Comparison of ENCODE assay signal across 8 mouse cellular contexts in genomic region chr7:79194560-79195413, GRCm38 (mm10). TPM values are rescaled to one million over a fixed set of nuclear protein-coding genes. Genes with fewer than 3 reads are reported as not detected.
DNase-seq lines count a peak whose midpoint lies in the region; ATAC-seq and TF ChIP-seq lines count a peak whose summit lies in the region.

No protein-coding gene starts in this region.

- no peak overlapping the region for H3K27ac ChIP-seq in embryonic facial prominence, embryonic 14.5 days (replicated peaks; ENCODE audit: low read depth, low read length)
- H3K27ac ChIP-seq in embryonic facial prominence, embryonic 10.5 days (replicated peaks): no peak overlapping the region
- H3K27ac ChIP-seq in ES-E14 (ENCODE audit: insufficient read depth, low read depth, low read length, poor library complexity, severe bottlenecking): no peak overlapping the region
- H3K27ac ChIP-seq in forebrain, embryonic 16.5 days (ENCODE audit: low read length): peak overlapping the region; percentile 61

- no peaks in the 10 kb centered on the region for H3K4me1 ChIP-seq in embryonic facial prominence, embryonic 14.5 days (ENCODE audit: control insufficient read depth, insufficient read depth, low read length)
- H3K4me1 ChIP-seq in embryonic facial prominence, embryonic 10.5 days: peaks cover 28% of the 10 kb centered on the region
- H3K4me1 ChIP-seq in ES-E14 (ENCODE audit: control insufficient read depth in 2 of 2, insufficient read depth in 2 of 2, low read length in 2 of 2, poor library complexity in 1 of 2): peaks cover 2 to 8% of the 10 kb centered on the region in 2 experiments
- peaks cover 11% of the 10 kb centered on the region for H3K4me1 ChIP-seq in forebrain, embryonic 16.5 days (replicated peaks; ENCODE audit: control insufficient read depth, insufficient read depth, low read length)

- no peak overlapping the region for H3K4me2 ChIP-seq in embryonic facial prominence, embryonic 14.5 days (ENCODE audit: low read depth, low read length)
- H3K4me2 ChIP-seq in forebrain, embryonic 16.5 days (ENCODE audit: low read length): no peak overlapping the region

- no peak for DNase-seq in embryonic facial prominence, embryonic 14.5 days (ENCODE audit: low spot score)
- DNase-seq in embryonic facial prominence, embryonic 10.5 days (ENCODE audit: low spot score): no peak
- DNase-seq in ES-E14 (ENCODE audit: low read depth, low spot score) (no peak), liver (no peak)
- peak; percentile 35 to 62 for DNase-seq in left cerebral cortex, adult 18-20 months (ENCODE audit: low spot score in 2 of 2)
- DNase-seq in right cerebral cortex, postnatal 36 days (ENCODE audit: low spot score in 2 of 2): peak; percentile 67 to 71
- DNase-seq in thymus, postnatal 10 days (ENCODE audit: low spot score in 2 of 2): no peak

- H3K36me3 ChIP-seq in embryonic facial prominence, embryonic 14.5 days (ENCODE audit: control insufficient read depth, insufficient read depth, low read length): no peaks in the 10 kb centered on the region
- H3K36me3 ChIP-seq in embryonic facial prominence, embryonic 10.5 days (replicated peaks): no peaks in the 10 kb centered on the region
- H3K36me3 ChIP-seq in ES-E14 (ENCODE audit: control insufficient read depth, insufficient read depth, low read length, poor library complexity, severe bottlenecking): no peaks in the 10 kb centered on the region
- no peaks in the 10 kb centered on the region for H3K36me3 ChIP-seq in forebrain, embryonic 16.5 days (ENCODE audit: control insufficient read depth, insufficient read depth)

- no peaks in the 10 kb centered on the region for H3K27me3 ChIP-seq in embryonic facial prominence, embryonic 14.5 days (replicated peaks; ENCODE audit: control insufficient read depth, insufficient read depth, low read length)
- H3K27me3 ChIP-seq in embryonic facial prominence, embryonic 10.5 days (replicated peaks; ENCODE audit: low read depth, poor library complexity, severe bottlenecking): no peaks in the 10 kb centered on the region
- no peaks in the 10 kb centered on the region for H3K27me3 ChIP-seq in forebrain, embryonic 16.5 days (replicated peaks; ENCODE audit: control insufficient read depth, insufficient read depth, low read length)

- ATAC-seq in embryonic facial prominence, embryonic 14.5 days (ENCODE audit: low read depth): peak; percentile 62; the same call in 1 of the 2 replicates
- peak; percentile 98 for ATAC-seq in forebrain, embryonic 16.5 days

- no peaks in the 10 kb centered on the region for H3K9me3 ChIP-seq in embryonic facial prominence, embryonic 14.5 days (ENCODE audit: control insufficient read depth, low read length)
- no peaks in the 10 kb centered on the region for H3K9me3 ChIP-seq in embryonic facial prominence, embryonic 10.5 days
- no peaks in the 10 kb centered on the region for H3K9me3 ChIP-seq in ES-E14 (ENCODE audit: control insufficient read depth, insufficient read depth, low read depth, low read length)
- H3K9me3 ChIP-seq in forebrain, embryonic 16.5 days (ENCODE audit: control insufficient read depth, low read length): no peaks in the 10 kb centered on the region

- H3K9ac ChIP-seq in embryonic facial prominence, embryonic 14.5 days (ENCODE audit: low read depth, low read length): no peak overlapping the region
- H3K9ac ChIP-seq in ES-E14 (ENCODE audit: insufficient read depth, low read depth, low read length, poor library complexity, severe bottlenecking): no peak overlapping the region
- peak overlapping the region; percentile 40 for H3K9ac ChIP-seq in forebrain, embryonic 16.5 days (replicated peaks; ENCODE audit: low read depth, low read length)

- 73% methylated on average over 16 of the region's 16 CpGs for WGBS in embryonic facial prominence, embryonic 14.5 days
- 79% methylated on average over 16 of the region's 16 CpGs for WGBS in embryonic facial prominence, embryonic 10.5 days
- WGBS in forebrain, embryonic 16.5 days: 20% methylated on average over 16 of the region's 16 CpGs

- in situ Hi-C loops in ES-E14 (cut with MboI; ENCODE audit: low sequenced_read_pairs in 2 of 2, unreplicated experiment in 2 of 2): no loop called here

- H3K4me3 ChIP-seq in embryonic facial prominence, embryonic 14.5 days (ENCODE audit: low read depth, low read length): no peak overlapping the region
- H3K4me3 ChIP-seq in embryonic facial prominence, embryonic 10.5 days: no peak overlapping the region
- peak overlapping the region; percentile 14 to 35; a peak in 2 of 4 replicates for H3K4me3 ChIP-seq in ES-E14 (ENCODE audit: insufficient read depth in 1 of 2, low read depth in 1 of 2, low read length in 2 of 2, poor library complexity in 1 of 2, severe bottlenecking in 1 of 2)
- no peak overlapping the region for H3K4me3 ChIP-seq in forebrain, embryonic 16.5 days (replicated peaks; ENCODE audit: low read length)

TF ChIP-seq in ES-E14, 5 proteins besides CTCF, POLR2A, EP300 and RAD21:
- TF ChIP-seq ZC3H11A (IDR thresholded peaks at IDR 0.05; ENCODE audit: borderline replicate concordance, low read depth, low read length) (no peak), ZNF384 (IDR thresholded peaks at IDR 0.05; ENCODE audit: low read depth, low read length) (no peak), HCFC1 (IDR thresholded peaks at IDR 0.05; ENCODE audit: borderline replicate concordance, insufficient read depth, low read length) (no peak), MAFK (IDR thresholded peaks at IDR 0.05; ENCODE audit: insufficient read depth, low read depth, low read length) (no peak), CHD2 (IDR thresholded peaks at IDR 0.05; ENCODE audit: low read depth, low read length) (no peak)

RNA-seq across cellular contexts. Expression of gene Mfge8, which starts 45.9 kb away (rescaled TPM):
- polyA plus RNA-seq in embryonic facial prominence, embryonic 14.5 days (2014; fragmentation: Nextera tagmentation; extraction: Ambion mirVana): 147 and 155 TPM in 2 replicates
- polyA plus RNA-seq in embryonic facial prominence, embryonic 10.5 days (2016; fragmentation: Nextera tagmentation; extraction: Ambion mirVana): 131 and 134 TPM in 2 replicates
- 412 and 560 TPM in 2 replicates for total RNA-seq in ES-E14 (2012; rRNA removed)
- 185 and 210 TPM in 2 replicates for polyA plus RNA-seq in forebrain, embryonic 16.5 days (2015; fragmentation: Nextera tagmentation; extraction: Ambion mirVana)
- 100 to 1,000 TPM; 184 to 202 TPM for total RNA-seq in left cerebral cortex, adult 18-20 months (2021)

Comparison
In these comparisons a context has a peak if more than half of its experiments do, and no peak if none do; other contexts are left out.
1. DNase-seq: peak in left cerebral cortex, adult 18-20 months (2 of 2) and right cerebral cortex, postnatal 36 days (2 of 2); none in embryonic facial prominence, embryonic 14.5 days (single experiment), embryonic facial prominence, embryonic 10.5 days (single experiment), ES-E14 (single experiment), thymus, postnatal 10 days (0 of 2) and liver (single experiment).
2. H3K4me3 ChIP-seq: peak in ES-E14 (2 of 2); none in embryonic facial prominence, embryonic 14.5 days (single experiment), embryonic facial prominence, embryonic 10.5 days (single experiment) and forebrain, embryonic 16.5 days (single experiment).